Mouse (Mus musculus) olfactory bulb, adult 2 months (tissue): ENCODE measurements around the gene Slc15a3.

ENCODE experiments used
- CTCF ChIP-seq: fragments of 200-500 bp; IDR thresholded peaks from 2 replicates; pipeline ENCODE4 v1.5.1; 2012; ENCODE audit warnings: low read depth, mild to moderate bottlenecking, low read length, moderate library complexity; ENCODE audit not compliant: insufficient read depth
- POLR2A ChIP-seq: fragments of 200-500 bp; IDR thresholded peaks from 2 replicates; pipeline ENCODE4 v1.6.1; 2012; ENCODE audit warnings: mild to moderate bottlenecking, low read depth, low read length, moderate library complexity; ENCODE audit not compliant: insufficient read depth

- TF ChIP-seq CTCF: no peak
- no peak for TF ChIP-seq POLR2A
These were observed 38.5 kb upstream of the Slc15a3 start for GRCm38 (mm10) chr19:10801070-10801469.
